Mouse (Mus musculus) CD4-positive, CD25-positive, alpha-beta regulatory T cell, adult 4 months (primary cell): ENCODE data around the gene Rassf3. TPM values are rescaled to one million over a fixed set of nuclear protein-coding genes. Genes with fewer than 3 reads are reported as not detected.

Experiments
- ATAC-seq: one replicate; pipeline ENCODE4 v1.8.0; 2017
- polyA plus RNA-seq, 2 experiments: library from polyadenylated mRNA; unstranded; fragments of 100-300 nt; shearing (Covaris generic); gene quantifications; one replicate each; pipeline ENCODE4 v1.2.1; 2017

Gene Rassf3
- polyA plus RNA-seq, 2 experiments from 2014 or later: 5.4 to 5.5 TPM

- peak; percentile 4 for ATAC-seq
Measured at GRCm38 (mm10) chr10:121364306-121364705, 111.8 kb downstream of the Rassf3 start.

DNA sequence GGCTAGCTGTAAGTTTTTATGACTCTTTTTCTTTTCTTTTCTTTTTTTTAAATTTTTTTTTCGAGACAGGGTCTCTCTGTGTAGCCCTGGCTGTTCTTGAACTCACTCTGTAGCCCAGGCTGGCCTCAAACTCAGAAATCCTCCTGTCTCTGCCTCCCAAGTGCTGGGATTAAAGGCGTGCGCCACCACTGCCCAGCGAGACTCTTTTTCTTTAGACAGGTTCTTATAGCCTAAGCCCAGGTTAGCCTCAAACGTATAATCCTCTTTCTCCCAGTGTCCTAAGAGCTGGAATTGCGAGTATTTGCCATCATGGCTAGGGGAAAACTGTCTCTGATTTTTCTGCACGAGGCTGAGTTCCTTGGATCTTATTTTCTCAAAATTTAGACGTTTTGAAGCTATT, 112.9 kb downstream of the Rassf3 start:
- no peak for ATAC-seq

DNA sequence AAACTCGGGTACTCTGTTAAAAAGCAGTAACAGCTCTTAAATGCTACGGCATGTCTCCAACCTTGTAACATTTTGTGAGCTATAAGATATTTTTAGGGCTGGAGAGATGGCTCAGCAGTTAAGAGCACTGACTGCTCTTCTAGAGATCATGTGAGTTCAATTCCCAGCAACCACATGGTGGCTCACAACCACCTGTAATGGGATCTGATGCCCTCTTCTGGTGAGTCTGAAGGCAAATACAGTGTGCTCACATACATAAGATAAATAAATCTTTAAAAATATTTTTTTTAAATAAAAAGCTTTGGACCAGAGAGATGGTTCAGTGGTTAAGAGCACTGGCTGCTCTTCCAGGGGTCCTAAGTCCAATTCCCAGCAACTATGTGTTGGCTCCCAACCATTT, 115.8 kb downstream of the Rassf3 start:
- ATAC-seq: no peak

Other genes starting within 250 kb of the Rassf3 start
- gene Tbc1d30, start 125.1 kb downstream of the Rassf3 start, polyA plus RNA-seq: 1 to 10 TPM; 3.1 to 3.4 TPM
- 10 to 100 TPM in 1 of 2 experiments, 1 to 10 TPM in 1; 9.1 to 13.6 TPM for gene Gns, start 111.3 kb downstream of the Rassf3 start, polyA plus RNA-seq
- 100 to 1,000 TPM in 1 of 2 experiments, 10 to 100 TPM in 1; 86.5 to 118 TPM for gene Tbk1, start 110.4 kb upstream of the Rassf3 start, polyA plus RNA-seq
- gene Xpot, start 150.0 kb upstream of the Rassf3 start, polyA plus RNA-seq: 10 to 100 TPM; 14.3 to 20.0 TPM
- gene D930020B18Rik, start 165.2 kb upstream of the Rassf3 start, polyA plus RNA-seq: under 1 TPM; 0.59 to 0.81 TPM